Mouse (Mus musculus) spleen, adult 2 months (tissue): Measurements from ENCODE around the gene Zfand2a.
A peak's percentile ranks its signal among the peaks of the same experiment; 100 is the strongest.

ENCODE experiments used
- CTCF ChIP-seq: fragments of 200-500 bp; IDR thresholded peaks from 2 replicates; pipeline ENCODE4 v1.5.1; 2011; ENCODE audit warnings: mild to moderate bottlenecking, inconsistent platforms; ENCODE audit not compliant: insufficient read depth, insufficient read length, insufficient replicate concordance; ENCODE audit errors: extremely low read depth
- POLR2A ChIP-seq: fragments of 200-500 bp; IDR thresholded peaks from 2 replicates; pipeline ENCODE4 v1.6.1; 2011; ENCODE audit warnings: low read depth, low read length, inconsistent platforms

- TF ChIP-seq CTCF (no peak), POLR2A (peak; percentile 62)
Measured at GRCm38 (mm10) chr5:139484185-139484814, at the start of gene Zfand2a.
